Mouse (Mus musculus) cerebellum, adult 18-20 months (tissue): ENCODE measurements around the gene Atp5c1.

Experiments used
- DNase-seq, 2 experiments: peaks; one replicate each; pipeline ENCODE4 v3.0.0; 2021

The Atp5c1 gene

GRCm38 (mm10) chr2:10080310-10081010 lies at the start of gene Atp5c1, which contains the start of gene Kin:
Atp5c1 (minus strand) TSS chr2:10080510.
Kin (plus strand) TSS chr2:10080593.
- peak; percentile 96 to 97 for DNase-seq

GRCm38 (mm10) chr2:10128571-10128970 lies 48.3 kb upstream of the Atp5c1 start:
- no peak for DNase-seq

- DNase-seq: no peak
Measured at GRCm38 (mm10) chr2:10127471-10127870, 47.2 kb upstream of the Atp5c1 start.

DNA sequence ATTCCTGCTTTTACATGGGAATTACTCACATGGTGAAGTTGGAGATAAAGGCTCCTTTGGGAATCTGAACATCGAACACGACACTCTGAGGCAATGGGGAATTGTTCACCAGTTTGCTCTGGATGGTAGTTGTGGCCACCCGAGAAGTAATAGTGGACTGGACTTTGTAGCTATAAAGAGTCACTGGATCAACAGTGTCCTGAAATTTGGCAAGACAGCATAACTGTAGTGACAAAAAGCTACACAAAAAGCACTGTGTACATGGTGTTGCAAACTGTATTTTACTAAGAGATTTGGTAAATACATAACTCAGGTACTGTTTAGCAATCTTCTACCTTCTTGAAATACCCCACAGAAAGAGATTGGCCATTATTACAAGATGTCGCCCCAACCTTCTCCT lies 45.8 kb upstream of the Atp5c1 start:
- no peak for DNase-seq

- no peak for DNase-seq
Measured at GRCm38 (mm10) chr2:10121826-10122225, 41.5 kb upstream of the Atp5c1 start.

DNA sequence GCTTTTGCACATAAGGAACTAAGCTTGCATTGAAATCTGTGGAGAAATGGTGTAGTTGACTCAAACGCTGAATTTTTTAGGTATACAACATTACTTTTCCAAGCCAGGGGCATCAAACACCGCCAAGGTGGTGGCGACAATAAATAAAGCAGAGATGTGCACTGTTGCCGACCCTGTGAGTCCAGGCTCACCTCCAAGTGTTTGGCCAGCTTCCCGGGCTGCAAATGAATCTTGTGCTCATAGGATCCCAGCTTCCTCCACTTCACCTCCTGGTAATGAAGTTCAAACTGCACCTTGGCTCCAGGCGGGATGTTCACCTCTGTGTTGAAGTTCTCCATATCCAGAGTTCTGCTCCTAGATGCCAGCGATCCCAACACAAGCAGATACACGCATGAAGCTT lies 39.0 kb upstream of the Atp5c1 start:
- no peak for DNase-seq

- DNase-seq: no peak
Measured at GRCm38 (mm10) chr2:10118751-10119150, 38.4 kb upstream of the Atp5c1 start.

DNA sequence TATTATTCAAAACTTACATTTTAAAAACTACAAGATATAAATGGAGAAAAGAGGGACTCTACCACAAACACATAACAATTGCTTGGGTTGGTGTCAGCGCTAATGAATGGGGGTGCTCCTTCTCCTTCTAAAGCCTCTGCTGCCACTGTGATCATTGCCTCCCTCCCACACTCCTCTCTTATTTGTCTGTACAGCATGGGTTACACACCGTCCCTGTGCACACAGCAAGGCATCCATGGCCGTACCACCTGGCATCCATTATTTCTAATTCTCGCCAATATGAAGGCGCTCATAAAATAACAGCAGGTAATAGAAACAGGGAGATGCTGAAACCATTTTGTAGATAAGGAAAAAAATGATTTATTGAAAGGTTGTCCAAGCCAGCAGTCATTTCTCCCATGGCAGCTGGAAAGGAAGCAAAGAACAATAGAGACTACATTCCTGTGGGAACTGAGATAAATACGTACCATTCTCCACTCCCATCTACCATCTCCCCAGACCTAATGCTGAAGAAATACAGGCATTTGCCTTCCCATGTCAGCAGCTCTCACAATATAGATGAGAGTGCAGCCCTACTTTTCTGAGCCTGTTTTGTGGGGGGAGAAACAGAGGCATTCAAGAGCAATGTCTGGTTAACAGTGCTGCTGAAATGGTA lies 28.4 kb upstream of the Atp5c1 start:
- no peak for DNase-seq

- peak in 1 of 2 experiments; percentile 16 for DNase-seq
Measured at GRCm38 (mm10) chr2:10101180-10101579, 20.9 kb upstream of the Atp5c1 start.

DNA sequence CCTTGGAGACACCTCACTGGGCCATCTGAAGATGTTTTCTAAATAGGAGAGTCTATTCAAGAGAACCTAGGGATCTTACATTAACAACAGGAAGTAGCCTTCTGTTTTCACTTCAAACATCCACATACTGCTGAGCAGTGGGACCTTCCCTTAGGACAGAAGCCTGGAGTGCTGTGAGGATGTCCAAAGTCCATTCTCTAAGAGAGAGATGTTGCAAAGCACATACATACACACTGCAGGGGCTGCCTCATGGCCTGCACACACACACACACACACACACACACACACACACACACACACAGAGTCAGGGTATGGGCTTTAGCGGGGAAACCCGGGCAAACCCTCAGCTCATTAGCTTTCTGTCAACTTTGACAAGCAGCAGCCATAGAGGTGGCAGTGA lies 20.2 kb upstream of the Atp5c1 start:
- DNase-seq: no peak

DNA sequence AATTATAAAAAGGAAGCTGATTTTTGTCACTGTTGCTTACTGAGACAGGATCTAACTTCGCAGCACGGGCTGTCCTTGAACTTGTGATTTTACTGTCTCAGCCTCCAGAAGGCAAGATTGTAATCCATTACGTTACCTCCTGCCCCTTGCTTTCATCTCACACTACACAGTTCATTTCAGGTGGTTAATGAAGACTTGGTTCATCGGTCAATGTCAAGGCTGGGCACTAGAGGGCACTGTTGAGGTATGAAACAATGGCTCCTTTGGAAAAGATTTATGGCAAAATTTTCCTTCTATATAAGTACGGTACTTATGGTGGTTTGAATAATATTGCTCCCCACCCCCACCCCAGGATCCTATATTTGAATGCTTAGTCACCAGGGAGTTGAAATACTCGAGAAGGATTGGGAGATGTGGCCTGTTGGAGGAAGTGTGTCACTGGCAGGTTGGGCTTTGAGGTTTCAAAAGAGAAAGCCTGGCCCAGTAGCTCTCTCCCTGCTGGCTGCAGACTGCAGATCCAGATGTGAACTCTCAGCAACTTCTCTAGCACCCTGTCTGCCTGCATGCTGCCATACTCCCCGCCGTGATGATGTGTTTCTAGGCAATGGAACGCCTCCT lies 18.4 kb upstream of the Atp5c1 start:
- peak; percentile 46 to 60 for DNase-seq

DNA sequence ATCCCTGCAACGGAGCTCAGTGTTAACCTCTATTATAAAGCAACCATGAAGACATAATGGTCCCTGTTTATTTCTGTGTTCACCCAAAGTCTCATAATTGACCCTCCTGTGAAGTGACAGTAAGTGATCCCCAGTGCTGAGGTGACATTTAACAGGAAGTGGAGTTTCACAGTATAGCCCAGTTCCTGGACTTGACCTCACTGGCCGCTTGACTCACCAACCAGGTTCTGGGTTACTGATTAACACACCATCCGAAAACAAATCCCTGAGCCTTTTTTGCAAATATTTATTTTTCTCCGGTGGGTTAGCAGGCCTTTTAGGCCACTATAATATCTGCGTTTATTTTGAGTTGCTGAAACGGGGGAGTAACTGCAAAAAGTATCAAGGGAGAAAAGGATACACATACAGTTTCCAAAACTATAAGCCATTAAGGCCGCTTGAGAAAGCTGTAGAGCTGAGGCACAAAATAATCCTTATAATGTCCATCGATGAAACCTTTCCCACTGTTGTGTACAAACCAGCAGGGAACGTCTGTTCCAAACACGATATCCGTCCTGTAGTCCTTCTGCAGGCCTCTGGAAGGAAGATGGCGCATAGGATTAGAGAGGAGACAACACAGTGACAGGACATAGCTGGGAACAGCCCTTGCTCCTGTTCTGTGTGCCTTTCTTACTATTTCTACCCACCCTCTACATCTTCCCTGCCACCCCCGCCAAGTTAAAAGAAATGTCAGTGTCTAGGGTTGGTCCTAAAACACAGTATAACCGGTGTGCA lies 14.2 kb upstream of the Atp5c1 start:
- no peak for DNase-seq

DNA sequence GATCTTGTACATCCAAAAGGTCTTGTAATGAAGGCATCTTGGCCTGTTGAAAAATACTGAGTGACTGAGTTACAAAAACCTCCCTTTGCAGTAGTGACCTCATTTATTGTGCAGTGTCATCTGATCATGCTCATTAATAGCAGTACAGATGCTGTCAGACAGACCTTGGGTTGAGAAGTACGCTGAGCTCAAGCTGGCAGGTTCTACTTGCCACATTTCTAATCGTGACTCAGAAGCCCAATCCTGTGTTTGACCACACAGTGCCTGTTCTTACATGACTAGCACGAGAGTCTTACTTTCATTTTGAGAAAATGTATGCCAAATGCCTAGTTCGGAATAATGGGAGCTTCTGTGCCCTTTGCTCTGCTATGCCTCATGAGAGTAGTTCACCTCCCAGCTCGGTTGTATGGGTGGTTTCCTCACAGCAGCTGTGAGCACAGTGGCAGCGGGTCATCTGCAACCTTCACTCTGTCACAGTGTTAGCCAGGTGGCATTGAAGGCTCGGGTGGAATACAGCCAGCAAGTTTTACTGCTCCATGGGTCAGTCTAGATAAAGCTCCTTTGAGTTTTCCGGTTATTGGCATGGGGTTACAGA lies 7.0 kb upstream of the Atp5c1 start:
- no peak for DNase-seq

DNA sequence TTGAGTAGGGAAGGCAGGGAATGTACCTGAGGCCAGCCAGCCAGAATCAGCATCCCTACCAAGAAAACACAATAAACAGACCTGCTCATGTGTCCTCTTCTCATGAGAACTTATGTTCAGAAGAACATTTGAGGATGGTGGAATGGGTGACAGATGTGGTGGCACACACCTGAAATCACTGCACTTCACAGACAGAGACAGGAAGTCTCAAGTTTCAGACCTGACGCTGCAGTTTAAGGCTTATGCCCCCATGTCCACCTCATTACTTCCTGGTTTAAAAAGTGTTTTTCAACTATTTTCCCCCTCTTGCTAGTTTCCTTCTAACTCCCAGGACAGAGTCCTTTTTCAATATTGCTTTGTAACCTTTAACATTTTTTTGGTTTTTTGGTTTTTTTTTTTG lies 2.4 kb upstream of the Atp5c1 start:
- no peak for DNase-seq

GRCm38 (mm10) chr2:10081453-10082080 lies 1.3 kb upstream of the Atp5c1 start:
- DNase-seq: no peak

GRCm38 (mm10) chr2:10079745-10080309 lies 483 bp downstream of the Atp5c1 start:
- no peak for DNase-seq

DNA sequence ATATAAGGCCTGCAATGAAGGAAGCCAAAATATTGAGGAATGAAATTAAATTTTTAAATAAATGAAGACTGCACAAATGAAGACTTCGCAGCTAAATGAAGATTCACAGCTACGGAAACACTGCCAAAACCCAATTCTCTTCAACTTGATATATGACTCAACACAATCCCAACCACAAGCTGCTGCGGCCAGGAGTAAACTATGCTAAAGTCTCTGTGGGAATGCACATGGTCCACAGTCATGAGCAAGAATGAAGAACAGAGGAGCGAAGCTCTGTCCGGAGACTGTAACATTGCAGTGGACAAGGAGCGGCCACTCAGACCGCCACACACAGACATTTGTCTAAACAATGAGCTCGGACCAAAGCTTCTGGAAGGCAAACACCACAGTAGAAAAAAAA lies 3.6 kb downstream of the Atp5c1 start:
- no peak for DNase-seq

- DNase-seq: no peak
Measured at GRCm38 (mm10) chr2:10074470-10074869, 5.8 kb downstream of the Atp5c1 start.

- no peak for DNase-seq
Measured at GRCm38 (mm10) chr2:10071751-10072150, 8.6 kb downstream of the Atp5c1 start.

- no peak for DNase-seq
Measured at GRCm38 (mm10) chr2:10058836-10059235, 21.5 kb downstream of the Atp5c1 start.

DNA sequence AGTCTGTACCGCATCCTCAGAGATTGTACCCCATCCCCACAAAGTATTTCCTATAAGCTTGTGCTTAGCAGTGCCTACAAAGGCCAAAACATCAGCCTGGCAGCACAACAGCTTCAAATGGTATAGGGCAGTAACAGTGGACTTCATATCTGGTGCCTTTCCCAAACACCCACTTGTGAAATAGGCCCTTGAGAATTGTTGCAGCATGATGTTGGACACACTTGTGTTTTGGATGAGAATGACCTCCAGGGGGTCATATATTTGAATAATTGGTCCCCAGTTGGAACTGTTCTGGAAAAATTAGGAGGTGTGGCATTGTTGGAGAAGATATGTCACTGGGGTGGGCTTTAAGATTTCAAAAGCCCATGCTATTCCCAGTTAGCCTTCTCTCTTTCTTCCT lies 28.3 kb downstream of the Atp5c1 start:
- no peak for DNase-seq

- no peak for DNase-seq
Measured at GRCm38 (mm10) chr2:10050878-10051277, 29.4 kb downstream of the Atp5c1 start.
